Mouse (Mus musculus): ENCODE data around the gene Rfx7.
A peak's percentile ranks its signal among the peaks of the same experiment; 100 is the strongest.

The Rfx7 gene

GRCm38 (mm10) chr9:72543590-72543989 lies 11.6 kb downstream of the Rfx7 start:
- DNase-seq (ENCODE audit: low spot score in 2 of 2) = no peak

- DNase-seq (ENCODE audit: low spot score in 2 of 2) = no peak
Measured at GRCm38 (mm10) chr9:72558780-72559179, 26.7 kb downstream of the Rfx7 start.

GRCm38 (mm10) chr9:72560316-72560715 lies 28.3 kb downstream of the Rfx7 start:
- DNase-seq (ENCODE audit: low spot score in 2 of 2) = no peak

- no peak for DNase-seq (ENCODE audit: low spot score in 2 of 2)
Measured at GRCm38 (mm10) chr9:72563277-72563676, 31.2 kb downstream of the Rfx7 start.

- no peak for DNase-seq (ENCODE audit: low spot score in 2 of 2)
Measured at GRCm38 (mm10) chr9:72567116-72567515, 35.1 kb downstream of the Rfx7 start.

GRCm38 (mm10) chr9:72580216-72580615 lies 48.2 kb downstream of the Rfx7 start:
- DNase-seq (ENCODE audit: low spot score in 2 of 2) = no peak

- no peak for DNase-seq (ENCODE audit: low spot score in 2 of 2)
Measured at GRCm38 (mm10) chr9:72590861-72591260, 58.8 kb downstream of the Rfx7 start.

- DNase-seq (ENCODE audit: low spot score in 2 of 2) = no peak
Measured at GRCm38 (mm10) chr9:72592016-72592415, 60.0 kb downstream of the Rfx7 start.

- peak in 1 of 2 experiments; percentile 40 for DNase-seq (ENCODE audit: low spot score in 2 of 2)
Measured at GRCm38 (mm10) chr9:72594656-72595055, 62.6 kb downstream of the Rfx7 start.

- DNase-seq (ENCODE audit: low spot score in 2 of 2) = no peak
Measured at GRCm38 (mm10) chr9:72600142-72600541, 68.1 kb downstream of the Rfx7 start.

GRCm38 (mm10) chr9:72609771-72610170 lies 77.7 kb downstream of the Rfx7 start:
- DNase-seq (ENCODE audit: low spot score in 2 of 2) = no peak

- DNase-seq (ENCODE audit: low spot score in 2 of 2) = no peak
Measured at GRCm38 (mm10) chr9:72613884-72614283, 81.8 kb downstream of the Rfx7 start.

GRCm38 (mm10) chr9:72614786-72615480 lies 82.9 kb downstream of the Rfx7 start:
- no peak for DNase-seq (ENCODE audit: low spot score in 2 of 2)

- no peak for DNase-seq (ENCODE audit: low spot score in 2 of 2)
Measured at GRCm38 (mm10) chr9:72618037-72618436, 86.0 kb downstream of the Rfx7 start.

GRCm38 (mm10) chr9:72623605-72624004 lies 91.6 kb downstream of the Rfx7 start:
- DNase-seq (ENCODE audit: low spot score in 2 of 2) = no peak

GRCm38 (mm10) chr9:72627598-72627997 lies 95.6 kb downstream of the Rfx7 start:
- no peak for DNase-seq (ENCODE audit: low spot score in 2 of 2)

GRCm38 (mm10) chr9:72628591-72628990 lies 96.6 kb downstream of the Rfx7 start:
- no peak for DNase-seq (ENCODE audit: low spot score in 2 of 2)

- no peak for DNase-seq (ENCODE audit: low spot score in 2 of 2)
Measured at GRCm38 (mm10) chr9:72632198-72632597, 100.2 kb downstream of the Rfx7 start.

- peak in 1 of 2 experiments; percentile 21 for DNase-seq (ENCODE audit: low spot score in 2 of 2)
Measured at GRCm38 (mm10) chr9:72635134-72635533, 103.1 kb downstream of the Rfx7 start.

- DNase-seq (ENCODE audit: low spot score in 2 of 2) = no peak
Measured at GRCm38 (mm10) chr9:72636547-72636946, 104.5 kb downstream of the Rfx7 start.

GRCm38 (mm10) chr9:72637243-72637642 lies 105.2 kb downstream of the Rfx7 start:
- DNase-seq (ENCODE audit: low spot score in 2 of 2) = no peak

- peak in 1 of 2 experiments; percentile 19 for DNase-seq (ENCODE audit: low spot score in 2 of 2)
Measured at GRCm38 (mm10) chr9:72638951-72639842, 107.2 kb downstream of the Rfx7 start.

Measured in thymus, postnatal 10 days (tissue).